Mouse (Mus musculus) midbrain, embryonic 14.5 days (tissue): ENCODE measurements around the gene Sctr. TPM values are rescaled to one million over a fixed set of nuclear protein-coding genes. Genes with fewer than 3 reads are reported as not detected.
A peak's percentile ranks its signal among the peaks of the same experiment; 100 is the strongest.

Source experiments
- ATAC-seq: fragments of 200-750 bp; cut with Nextera tagmentation; 2 replicates; pipeline ENCODE4 v1.8.0; 2017; ENCODE audit warnings: moderate number of reproducible peaks, moderate library complexity; ENCODE audit not compliant: low FRiP score, low TSS enrichment
- DNase-seq: peaks from one replicate; pipeline ENCODE4 v3.0.0-alpha.2; 2015
- H3K27ac ChIP-seq: fragments of 300-500 bp; sonication (generic); replicated peaks from 2 replicates; pipeline ENCODE4 v1.5.1; 2014; ENCODE audit warnings: mild to moderate bottlenecking, low read depth, low read length, moderate library complexity
- H3K27me3 ChIP-seq: fragments of 300-500 bp; sonication (generic); 2 replicates; pipeline ENCODE4 v1.6.1; 2014; ENCODE audit warnings: low read length, control low read depth, mixed read lengths; ENCODE audit not compliant: control insufficient read depth, insufficient read depth
- H3K36me3 ChIP-seq: fragments of 300-500 bp; sonication (generic); 2 replicates; pipeline ENCODE4 v1.6.1; 2014; ENCODE audit warnings: low read length, control low read depth; ENCODE audit not compliant: control insufficient read depth, insufficient read depth
- H3K4me1 ChIP-seq: fragments of 300-500 bp; sonication (generic); 2 replicates; pipeline ENCODE4 v1.6.1; 2014; ENCODE audit warnings: mild to moderate bottlenecking, antibody characterized with exemption, low read length, control low read depth; ENCODE audit not compliant: control insufficient read depth, insufficient read depth
- H3K4me2 ChIP-seq: fragments of 300-500 bp; sonication (generic); 2 replicates; pipeline ENCODE4 v1.6.1; 2014; ENCODE audit warnings: mild to moderate bottlenecking, low read length, moderate library complexity
- H3K4me3 ChIP-seq: fragments of 300-500 bp; sonication (generic); replicated peaks from 2 replicates; pipeline ENCODE4 v1.5.1; 2014; ENCODE audit warnings: low read depth, low read length
- H3K9ac ChIP-seq: fragments of 300-500 bp; sonication (generic); replicated peaks from 2 replicates; pipeline ENCODE4 v1.6.1; 2014; ENCODE audit warnings: mild to moderate bottlenecking, low read length, moderate library complexity
- H3K9me3 ChIP-seq: fragments of 300-500 bp; sonication (generic); 2 replicates; pipeline ENCODE4 v1.6.1; 2016; ENCODE audit warnings: low read length, control low read depth, mixed read lengths; ENCODE audit not compliant: control insufficient read depth
- WGBS: fragments of 180-500 bp; shearing (Covaris S2); extraction: QIAGEN DNeasy Blood & Tissue Kit; methylation state at CpG from one replicate; pipeline ENCODE4 v1.1.7; 2014; 5-methylcytosine and 5-hydroxymethylcytosine counted together
- polyA plus RNA-seq: library from polyadenylated mRNA; unstranded; fragments of >200 nt; fragmentation: Nextera tagmentation; extraction: Ambion mirVana; gene quantifications from 2 replicates; pipeline ENCODE4 v1.2.1, GENCODE M21; 2014

Gene Sctr
- 0.38 and 0.53 TPM in 2 replicates for polyA plus RNA-seq

- peak; percentile 65 for ATAC-seq
- Histone ChIP-seq H3K9ac (peak within 1 kb of the TSS; percentile 46), H3K27me3 (peaks cover 6% of the 10 kb centered on the region; the same call in 1 of the 2 replicates), H3K27ac (no peak within 1 kb of the TSS), H3K36me3 (no peaks in the 10 kb centered on the region), H3K4me1 (peaks cover 9% of the 10 kb centered on the region), H3K4me2 (peak within 1 kb of the TSS; percentile 78), H3K4me3 (peak within 1 kb of the TSS; percentile 42), H3K9me3 (no peaks in the 10 kb centered on the region)
- under 1% methylated on average over 39 of the region's 39 CpGs for WGBS
- DNase-seq: peak; percentile 63
Measured at GRCm38 (mm10) chr1:120006844-120007790, at the start of gene Sctr. Gene Sctr (plus strand): TSS chr1:120006894.

GRCm38 (mm10) chr1:119957716-119958222 is 48.9 kb upstream of the Sctr start:
- Histone ChIP-seq H3K9me3 (no peaks in the 10 kb centered on the region), H3K4me1 (no peaks in the 10 kb centered on the region), H3K4me2 (no peak overlapping the region), H3K4me3 (no peak overlapping the region), H3K27ac (no peak overlapping the region), H3K27me3 (no peaks in the 10 kb centered on the region), H3K9ac (no peak overlapping the region), H3K36me3 (no peaks in the 10 kb centered on the region)
- ATAC-seq (no peak), DNase-seq (peak; percentile 20)
- 64% methylated on average over 9 of the region's 9 CpGs for WGBS

- Histone ChIP-seq H3K27me3 (no peaks in the 10 kb centered on the region), H3K9me3 (no peaks in the 10 kb centered on the region), H3K27ac (no peak overlapping the region), H3K9ac (no peak overlapping the region), H3K4me2 (no peak overlapping the region), H3K4me3 (no peak overlapping the region), H3K4me1 (no peaks in the 10 kb centered on the region), H3K36me3 (no peaks in the 10 kb centered on the region)
- DNase-seq (no peak), ATAC-seq (0 out of 2 replicates have a peak, but pooled peaks have one; percentile 31)
- 95% methylated on average over 4 of the region's 4 CpGs for WGBS
Measured at GRCm38 (mm10) chr1:119959464-119959863, 47.2 kb upstream of the Sctr start.

GRCm38 (mm10) chr1:119959920-119960319 is 46.8 kb upstream of the Sctr start:
- no peaks in the 10 kb centered on the region for H3K36me3 ChIP-seq
- no peaks in the 10 kb centered on the region for H3K4me1 ChIP-seq
- ATAC-seq (no peak), DNase-seq (no peak)
- H3K4me3 ChIP-seq: no peak overlapping the region
- H3K9ac ChIP-seq: no peak overlapping the region
- 74% methylated on average over 7 of the region's 7 CpGs for WGBS
- no peaks in the 10 kb centered on the region for H3K9me3 ChIP-seq
- H3K27me3 ChIP-seq: no peaks in the 10 kb centered on the region
- H3K4me2 ChIP-seq: no peak overlapping the region
- no peak overlapping the region for H3K27ac ChIP-seq

- Histone ChIP-seq H3K4me1 (no peaks in the 10 kb centered on the region), H3K36me3 (no peaks in the 10 kb centered on the region), H3K9ac (no peak overlapping the region), H3K27ac (no peak overlapping the region), H3K4me3 (no peak overlapping the region), H3K4me2 (no peak overlapping the region), H3K9me3 (no peaks in the 10 kb centered on the region), H3K27me3 (no peaks in the 10 kb centered on the region)
- DNase-seq (no peak), ATAC-seq (no peak)
- 66% methylated on average over 12 of the region's 12 CpGs for WGBS
Measured at GRCm38 (mm10) chr1:119965804-119966514, 40.7 kb upstream of the Sctr start.

- no peak overlapping the region for H3K9ac ChIP-seq
- no peak overlapping the region for H3K4me2 ChIP-seq
- 44% methylated on average over 4 of the region's 4 CpGs for WGBS
- H3K36me3 ChIP-seq: no peaks in the 10 kb centered on the region
- H3K4me1 ChIP-seq: no peaks in the 10 kb centered on the region
- no peak for ATAC-seq
- no peaks in the 10 kb centered on the region for H3K9me3 ChIP-seq
- no peak overlapping the region for H3K4me3 ChIP-seq
- H3K27ac ChIP-seq: no peak overlapping the region
- DNase-seq: no peak
- no peaks in the 10 kb centered on the region for H3K27me3 ChIP-seq
Measured at GRCm38 (mm10) chr1:119973117-119973516, 33.6 kb upstream of the Sctr start.

GRCm38 (mm10) chr1:119975141-119975540 is 31.6 kb upstream of the Sctr start:
- Histone ChIP-seq H3K27ac (no peak overlapping the region), H3K9ac (no peak overlapping the region), H3K4me3 (no peak overlapping the region), H3K4me2 (no peak overlapping the region), H3K4me1 (no peaks in the 10 kb centered on the region), H3K27me3 (no peaks in the 10 kb centered on the region), H3K9me3 (no peaks in the 10 kb centered on the region), H3K36me3 (no peaks in the 10 kb centered on the region)
- ATAC-seq (no peak), DNase-seq (no peak)
- WGBS: 87% methylated on average over 4 of the region's 4 CpGs

GRCm38 (mm10) chr1:119986555-119986954 is 20.1 kb upstream of the Sctr start:
- no peaks in the 10 kb centered on the region for H3K36me3 ChIP-seq
- H3K4me3 ChIP-seq: no peak overlapping the region
- WGBS: 89% methylated on average over 5 of the region's 5 CpGs
- no peak overlapping the region for H3K27ac ChIP-seq
- no peaks in the 10 kb centered on the region for H3K27me3 ChIP-seq
- H3K9ac ChIP-seq: no peak overlapping the region
- H3K4me2 ChIP-seq: no peak overlapping the region
- no peaks in the 10 kb centered on the region for H3K9me3 ChIP-seq
- DNase-seq: no peak
- H3K4me1 ChIP-seq: no peaks in the 10 kb centered on the region
- no peak for ATAC-seq
